Mouse (Mus musculus) ES-E14 (cell line): Measurements from ENCODE around the gene Atp1b1. TPM values are rescaled to one million over a fixed set of nuclear protein-coding genes. Genes with fewer than 3 reads are reported as not detected.

Experiments
- DNase-seq: peaks from one replicate; pipeline ENCODE4 v3.0.0-alpha.2; 2013; ENCODE audit warnings: low read depth, low spot score
- H3K27ac ChIP-seq: 2 replicates; pipeline ENCODE4 v1.5.1; 2012; ENCODE audit warnings: low read depth, mild to moderate bottlenecking, low read length, moderate library complexity, mixed read lengths; ENCODE audit not compliant: poor library complexity, insufficient read depth, severe bottlenecking
- H3K36me3 ChIP-seq: 2 replicates; pipeline ENCODE4 v1.6.1; 2012; ENCODE audit warnings: mild to moderate bottlenecking, low read length, moderate library complexity, mixed read lengths; ENCODE audit not compliant: control insufficient read depth, poor library complexity, insufficient read depth, severe bottlenecking
- H3K4me1 ChIP-seq, 2 experiments: fragments of 150-350 bp in 1 of 2; sonication (generic) in 1 of 2; 2 replicates each; pipeline ENCODE4 v1.6.1; 2012; ENCODE audit warnings: low read length in 2 of 2, mild to moderate bottlenecking in 1 of 2, mixed read lengths in 1 of 2; ENCODE audit not compliant: control insufficient read depth in 2 of 2, insufficient read depth in 2 of 2, poor library complexity in 1 of 2
- H3K4me3 ChIP-seq, 2 experiments: fragments of 150-350 bp in 1 of 2; sonication (generic) in 1 of 2; 2 replicates each; pipeline ENCODE4 v1.5.1; 2012; ENCODE audit warnings: low read length in 2 of 2, low read depth in 1 of 2, mild to moderate bottlenecking in 1 of 2, mixed read lengths in 1 of 2; ENCODE audit not compliant: insufficient read depth in 1 of 2, poor library complexity in 1 of 2, severe bottlenecking in 1 of 2
- H3K9ac ChIP-seq: 2 replicates; pipeline ENCODE4 v1.6.1; 2012; ENCODE audit warnings: low read depth, mild to moderate bottlenecking, low read length, mixed read lengths; ENCODE audit not compliant: poor library complexity, insufficient read depth, severe bottlenecking
- H3K9me3 ChIP-seq: fragments of 150-350 bp; sonication (generic); 2 replicates; pipeline ENCODE4 v1.6.1; 2012; ENCODE audit warnings: low read depth, mild to moderate bottlenecking, low read length; ENCODE audit not compliant: control insufficient read depth, insufficient read depth
- CHD2 ChIP-seq: IDR thresholded peaks from 2 replicates; pipeline ENCODE4 v1.6.1; 2014; ENCODE audit warnings: mild to moderate bottlenecking, low read depth, low read length, inconsistent platforms
- HCFC1 ChIP-seq: IDR thresholded peaks from 2 replicates; pipeline ENCODE4 v1.6.1; 2012; ENCODE audit warnings: low read length, inconsistent platforms, borderline replicate concordance; ENCODE audit not compliant: insufficient read depth
- MAFK ChIP-seq: IDR thresholded peaks from 2 replicates; pipeline ENCODE4 v1.6.1; 2014; ENCODE audit warnings: mild to moderate bottlenecking, low read depth, low read length, inconsistent platforms; ENCODE audit not compliant: insufficient read depth
- ZC3H11A ChIP-seq: IDR thresholded peaks from 2 replicates; pipeline ENCODE4 v1.6.1; 2012; ENCODE audit warnings: low read depth, mild to moderate bottlenecking, inconsistent platforms, low read length, borderline replicate concordance
- ZNF384 ChIP-seq: IDR thresholded peaks from 2 replicates; pipeline ENCODE4 v1.6.1; 2012; ENCODE audit warnings: low read depth, low read length, inconsistent platforms
- in situ Hi-C, 2 experiments: fragments of 600-800 bp; cut with MboI; formaldehyde crosslinking; loops; one replicate each; pipeline ENCODE4 v1.15.1; 2025; ENCODE audit warnings: low sequenced_read_pairs in 2 of 2, inconsistent platforms in 1 of 2; ENCODE audit not compliant: unreplicated experiment in 2 of 2
- total RNA-seq: library from RNA; depleted of rRNA; stranded (reverse); fragments of 300-350 nt; gene quantifications from 2 replicates; pipeline ENCODE4 v1.2.3, GENCODE M21; 2012

Gene Atp1b1
- total RNA-seq, 1 experiment, result 58.3 TPM

DNA sequence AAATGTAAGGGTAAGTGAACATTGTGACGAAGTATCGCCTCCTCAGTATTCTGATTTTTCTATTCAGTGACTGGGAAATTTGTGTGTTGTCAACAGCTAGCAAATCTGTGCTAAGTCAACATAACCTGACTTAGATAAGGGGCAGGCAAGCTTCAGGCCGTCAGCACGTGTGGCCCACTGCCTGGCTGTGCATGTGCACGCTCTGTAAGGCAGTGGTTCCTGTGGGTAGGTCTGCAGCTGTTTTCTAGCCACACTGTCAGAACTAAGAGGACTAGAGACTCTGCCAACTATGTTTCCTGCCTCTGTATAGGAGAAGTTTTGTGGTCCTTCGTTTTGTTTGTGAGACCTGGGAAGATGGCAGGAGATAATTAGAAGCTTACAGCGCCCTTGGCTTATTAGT, 31.9 kb downstream of the Atp1b1 start:
- Histone ChIP-seq H3K4me1 (no peaks in the 10 kb centered on the region), H3K9me3 (no peaks in the 10 kb centered on the region), H3K27ac (no peak overlapping the region), H3K36me3 (no peaks in the 10 kb centered on the region), H3K4me3 (no peak overlapping the region), H3K9ac (no peak overlapping the region)
- TF ChIP-seq CHD2 (no peak), HCFC1 (no peak), ZC3H11A (no peak), MAFK (no peak), ZNF384 (no peak)
- in situ Hi-C loops, result no loop called here
- no peak for DNase-seq

DNA sequence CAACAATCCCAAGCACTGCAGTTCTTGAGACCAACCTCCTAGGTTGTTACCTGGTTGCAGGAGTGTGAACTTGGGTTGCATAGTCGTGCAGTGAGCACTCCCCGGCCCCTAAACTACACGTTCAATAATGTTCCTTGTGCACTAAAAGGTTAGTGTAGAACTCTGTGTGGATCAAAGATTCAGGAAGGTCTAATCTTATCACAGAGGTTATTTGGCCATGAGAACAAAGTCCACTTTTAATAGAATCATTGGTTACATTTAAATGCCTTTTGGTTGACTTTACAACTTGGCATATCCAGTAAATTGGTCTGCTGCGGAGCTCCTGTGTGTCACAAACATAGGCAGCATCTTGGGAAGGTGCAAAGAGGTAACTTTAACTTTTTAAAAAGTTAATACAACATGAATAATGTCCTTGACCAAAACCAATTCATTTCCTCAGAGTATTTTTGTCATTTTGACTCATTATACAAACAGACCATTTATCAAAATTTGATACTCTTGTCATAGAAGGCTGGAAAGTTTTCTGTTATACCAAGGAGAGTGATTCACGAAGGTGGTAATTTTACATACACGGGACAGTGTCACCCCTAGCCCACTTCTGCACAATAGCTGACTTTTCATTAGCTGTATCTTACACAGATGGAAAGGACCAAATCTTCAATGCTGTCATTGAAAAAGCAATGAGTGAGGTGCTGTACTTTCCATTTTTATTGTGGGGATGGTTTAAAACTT, 37.4 kb downstream of the Atp1b1 start:
- in situ Hi-C loops, result no loop called here
- no peak for DNase-seq
- Histone ChIP-seq H3K9me3 (no peaks in the 10 kb centered on the region), H3K36me3 (no peaks in the 10 kb centered on the region), H3K9ac (no peak overlapping the region), H3K4me3 (no peak overlapping the region), H3K27ac (no peak overlapping the region), H3K4me1 (no peaks in the 10 kb centered on the region; a peak in 1 of 4 replicates)
- TF ChIP-seq ZC3H11A (no peak), CHD2 (no peak), ZNF384 (no peak), HCFC1 (no peak), MAFK (no peak)

DNA sequence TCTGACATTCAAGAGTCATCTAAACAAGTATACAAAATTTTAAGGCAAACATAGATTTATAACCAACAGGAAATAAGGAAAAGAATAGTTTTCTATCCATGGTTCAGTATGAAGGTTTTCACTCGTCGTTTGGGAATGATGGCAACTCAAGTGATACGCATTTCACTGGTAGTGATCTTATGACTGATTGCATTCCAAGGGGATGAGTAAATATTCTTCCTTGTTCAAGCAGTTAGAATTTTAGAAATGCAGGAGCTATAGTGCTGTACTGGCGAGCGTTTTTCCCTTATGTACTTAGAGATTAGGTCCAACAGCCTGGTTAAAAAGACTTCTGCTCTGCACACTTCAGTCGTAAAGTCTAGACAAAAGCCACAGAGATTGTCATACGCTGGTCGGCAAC, 38.8 kb downstream of the Atp1b1 start:
- in situ Hi-C loops, result no loop called here
- Histone ChIP-seq H3K4me1 (no peaks in the 10 kb centered on the region; a peak in 1 of 4 replicates), H3K9ac (no peak overlapping the region), H3K27ac (no peak overlapping the region), H3K36me3 (no peaks in the 10 kb centered on the region), H3K4me3 (no peak overlapping the region), H3K9me3 (no peaks in the 10 kb centered on the region)
- TF ChIP-seq MAFK (no peak), CHD2 (no peak), HCFC1 (no peak), ZNF384 (no peak), ZC3H11A (no peak)
- no peak for DNase-seq

DNA sequence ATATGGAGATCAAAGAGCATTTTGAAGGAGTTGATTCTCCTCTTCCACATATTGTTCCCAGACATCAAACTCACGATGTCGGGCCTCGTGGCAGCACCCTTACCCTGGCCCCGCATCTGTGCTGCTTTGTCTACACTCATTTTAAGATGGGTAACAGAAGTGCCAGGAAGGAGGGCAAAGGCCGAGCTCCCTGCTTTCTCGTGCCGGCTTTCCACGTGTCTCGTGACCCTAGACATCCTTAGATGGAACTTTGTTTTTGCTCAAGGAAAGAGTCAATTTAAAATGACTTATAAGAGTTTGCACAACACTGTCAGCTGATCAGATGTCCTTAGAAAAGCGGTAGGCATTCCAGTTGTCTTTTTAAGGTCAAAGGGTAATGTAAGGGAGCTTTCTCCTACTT, 39.8 kb downstream of the Atp1b1 start:
- no peak for TF ChIP-seq CHD2
- no peak for TF ChIP-seq HCFC1
- TF ChIP-seq ZC3H11A, result no peak
- H3K4me3 ChIP-seq, result no peak overlapping the region
- H3K9me3 ChIP-seq, result no peaks in the 10 kb centered on the region
- H3K36me3 ChIP-seq, result no peaks in the 10 kb centered on the region
- no peak for DNase-seq
- no peak overlapping the region for H3K27ac ChIP-seq
- no peak overlapping the region for H3K9ac ChIP-seq
- in situ Hi-C loops, result no loop called here
- no peaks in the 10 kb centered on the region; a peak in 1 of 4 replicates for H3K4me1 ChIP-seq

DNA sequence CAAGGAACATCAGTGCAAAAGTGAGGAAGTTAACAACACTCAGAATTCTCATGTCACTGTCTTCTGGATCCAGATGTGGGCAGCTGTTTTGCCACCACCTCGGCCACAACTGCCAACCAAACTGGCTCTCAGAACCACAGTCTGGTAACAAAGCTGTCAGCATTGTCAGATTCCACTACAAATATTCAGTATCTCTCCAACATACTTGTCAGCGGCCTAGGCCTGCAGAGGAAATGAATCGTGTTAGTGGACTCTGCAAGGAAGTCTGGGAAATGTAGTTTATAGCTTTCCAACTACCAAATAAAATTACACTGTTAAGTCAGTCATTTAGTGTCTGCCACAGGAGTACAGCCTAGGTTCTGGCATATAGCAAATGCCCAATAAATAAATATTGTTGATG, 40.6 kb downstream of the Atp1b1 start:
- Histone ChIP-seq H3K4me1 (no peaks in the 10 kb centered on the region; a peak in 1 of 4 replicates), H3K36me3 (no peaks in the 10 kb centered on the region), H3K9me3 (no peaks in the 10 kb centered on the region), H3K9ac (no peak overlapping the region), H3K4me3 (no peak overlapping the region), H3K27ac (no peak overlapping the region)
- in situ Hi-C loops, result no loop called here
- TF ChIP-seq CHD2 (no peak), ZC3H11A (no peak), HCFC1 (no peak), ZNF384 (no peak), MAFK (no peak)
- no peak for DNase-seq
